Mouse (Mus musculus) neural tube, embryonic 11.5 days (tissue): ENCODE data around the gene Laptm5. TPM values are rescaled to one million over a fixed set of nuclear protein-coding genes. Genes with fewer than 3 reads are reported as not detected.
A peak's percentile ranks its signal among the peaks of the same experiment; 100 is the strongest.

ENCODE experiments used
- ATAC-seq: fragments of 200-750 bp; cut with Nextera tagmentation; 2 replicates; pipeline ENCODE4 v1.8.0; 2017; ENCODE audit warnings: moderate number of reproducible peaks, mild to moderate bottlenecking, moderate TSS enrichment, moderate library complexity; ENCODE audit not compliant: insufficient read depth, low FRiP score, low TSS enrichment
- DNase-seq: peaks from one replicate; pipeline ENCODE4 v3.0.0-alpha.2; 2015; ENCODE audit warnings: low spot score
- H3K27ac ChIP-seq: fragments of 300-500 bp; sonication (generic); 2 replicates; pipeline ENCODE4 v1.5.1; 2014; ENCODE audit warnings: low read depth, mild to moderate bottlenecking, low read length
- H3K27me3 ChIP-seq: fragments of 300-500 bp; sonication (generic); 2 replicates; pipeline ENCODE4 v1.6.1; 2014; ENCODE audit warnings: mild to moderate bottlenecking, low read length, mixed read lengths; ENCODE audit not compliant: control insufficient read depth, insufficient read depth
- H3K36me3 ChIP-seq: fragments of 300-500 bp; sonication (generic); 2 replicates; pipeline ENCODE4 v1.6.1; 2014; ENCODE audit warnings: mild to moderate bottlenecking, low read length, moderate library complexity, mixed read lengths; ENCODE audit not compliant: control insufficient read depth, insufficient read depth
- H3K4me1 ChIP-seq: fragments of 300-500 bp; sonication (generic); 2 replicates; pipeline ENCODE4 v1.6.1; 2014; ENCODE audit warnings: low read length, mixed read lengths; ENCODE audit not compliant: control insufficient read depth, insufficient read depth
- H3K4me2 ChIP-seq: fragments of 300-500 bp; sonication (generic); 2 replicates; pipeline ENCODE4 v1.6.1; 2014; ENCODE audit warnings: low read depth, mild to moderate bottlenecking, moderate library complexity
- H3K4me3 ChIP-seq: fragments of 300-500 bp; sonication (generic); 2 replicates; pipeline ENCODE4 v1.5.1; 2014; ENCODE audit warnings: low read depth, low read length
- H3K9ac ChIP-seq: fragments of 300-500 bp; sonication (generic); 2 replicates; pipeline ENCODE4 v1.6.1; 2014; ENCODE audit warnings: mild to moderate bottlenecking, low read length
- H3K9me3 ChIP-seq: fragments of 300-500 bp; sonication (generic); 2 replicates; pipeline ENCODE4 v1.6.1; 2016; ENCODE audit warnings: low read length; ENCODE audit not compliant: control insufficient read depth
- WGBS: fragments of 180-500 bp; shearing (Covaris S2); extraction: QIAGEN DNeasy Blood & Tissue Kit; methylation state at CpG from one replicate; pipeline ENCODE4 v1.1.7; 2014; 5-methylcytosine and 5-hydroxymethylcytosine counted together
- polyA plus RNA-seq: library from polyadenylated mRNA; unstranded; fragments of >200 nt; fragmentation: Nextera tagmentation; extraction: Ambion mirVana; gene quantifications from 2 replicates; pipeline ENCODE4 v1.2.1, GENCODE M21; 2014

Laptm5 gene
- polyA plus RNA-seq, 1 experiment from 2014 or later, result 24.8 TPM

GRCm38 (mm10) chr4:130949821-130950384, 37.0 kb downstream of the Laptm5 start:
- H3K4me1 ChIP-seq, result no peaks in the 10 kb centered on the region
- no peak overlapping the region for H3K4me2 ChIP-seq
- no peak overlapping the region for H3K4me3 ChIP-seq
- ATAC-seq, result no peak
- H3K9ac ChIP-seq, result no peak overlapping the region
- no peaks in the 10 kb centered on the region for H3K9me3 ChIP-seq
- H3K27ac ChIP-seq, result no peak overlapping the region
- no peaks in the 10 kb centered on the region for H3K36me3 ChIP-seq
- WGBS, result 80% methylated on average over 35 of the region's 35 CpGs
- no peaks in the 10 kb centered on the region for H3K27me3 ChIP-seq
- DNase-seq, result no peak

GRCm38 (mm10) chr4:130952531-130952930, 39.6 kb downstream of the Laptm5 start:
- no peak for ATAC-seq
- no peak overlapping the region for H3K27ac ChIP-seq
- no peaks in the 10 kb centered on the region for H3K27me3 ChIP-seq
- no peak for DNase-seq
- no peaks in the 10 kb centered on the region for H3K9me3 ChIP-seq
- no peaks in the 10 kb centered on the region for H3K36me3 ChIP-seq
- H3K4me3 ChIP-seq, result no peak overlapping the region
- no peaks in the 10 kb centered on the region for H3K4me1 ChIP-seq
- WGBS, result 43% methylated on average over 17 of the region's 17 CpGs
- H3K4me2 ChIP-seq, result no peak overlapping the region
- H3K9ac ChIP-seq, result no peak overlapping the region

- Histone ChIP-seq H3K9ac (no peak overlapping the region), H3K4me2 (no peak overlapping the region), H3K27me3 (no peaks in the 10 kb centered on the region), H3K4me3 (no peak overlapping the region), H3K27ac (no peak overlapping the region), H3K36me3 (no peaks in the 10 kb centered on the region), H3K4me1 (no peaks in the 10 kb centered on the region), H3K9me3 (no peaks in the 10 kb centered on the region)
- 72% methylated on average over 10 of the region's 10 CpGs for WGBS
- no peak for DNase-seq
- no peak for ATAC-seq
Measured at GRCm38 (mm10) chr4:130957156-130957555, 44.2 kb downstream of the Laptm5 start.

GRCm38 (mm10) chr4:130958812-130959211, 45.9 kb downstream of the Laptm5 start:
- DNase-seq (no peak), ATAC-seq (no peak)
- Histone ChIP-seq H3K36me3 (no peaks in the 10 kb centered on the region), H3K4me2 (no peak overlapping the region), H3K9me3 (no peaks in the 10 kb centered on the region), H3K4me1 (no peaks in the 10 kb centered on the region), H3K9ac (no peak overlapping the region), H3K27me3 (no peaks in the 10 kb centered on the region), H3K27ac (no peak overlapping the region), H3K4me3 (no peak overlapping the region)
- WGBS, result 78% methylated on average over 5 of the region's 5 CpGs

- no peak overlapping the region for H3K27ac ChIP-seq
- no peak overlapping the region for H3K4me3 ChIP-seq
- no peaks in the 10 kb centered on the region for H3K4me1 ChIP-seq
- H3K27me3 ChIP-seq, result no peaks in the 10 kb centered on the region
- H3K36me3 ChIP-seq, result no peaks in the 10 kb centered on the region
- DNase-seq (no peak), ATAC-seq (no peak)
- no peaks in the 10 kb centered on the region for H3K9me3 ChIP-seq
- H3K4me2 ChIP-seq, result no peak overlapping the region
- H3K9ac ChIP-seq, result no peak overlapping the region
- WGBS, result 68% methylated on average over 6 of the region's 6 CpGs
Measured at GRCm38 (mm10) chr4:130959678-130960077, 46.8 kb downstream of the Laptm5 start.

GRCm38 (mm10) chr4:130960118-130960734, 47.3 kb downstream of the Laptm5 start:
- Histone ChIP-seq H3K4me2 (no peak overlapping the region), H3K36me3 (no peaks in the 10 kb centered on the region), H3K9me3 (no peaks in the 10 kb centered on the region), H3K4me1 (no peaks in the 10 kb centered on the region), H3K27ac (no peak overlapping the region), H3K4me3 (no peak overlapping the region), H3K27me3 (no peaks in the 10 kb centered on the region), H3K9ac (no peak overlapping the region)
- WGBS, result 34% methylated on average over 9 of the region's 9 CpGs
- no peak for ATAC-seq
- DNase-seq, result peak; percentile 88

GRCm38 (mm10) chr4:130971278-130971677, 58.4 kb downstream of the Laptm5 start:
- Histone ChIP-seq H3K4me3 (no peak overlapping the region), H3K27ac (no peak overlapping the region), H3K9me3 (no peaks in the 10 kb centered on the region), H3K9ac (no peak overlapping the region), H3K4me2 (no peak overlapping the region), H3K27me3 (no peaks in the 10 kb centered on the region), H3K36me3 (no peaks in the 10 kb centered on the region), H3K4me1 (no peaks in the 10 kb centered on the region)
- ATAC-seq (no peak), DNase-seq (no peak)
- 93% methylated on average over 1 of the region's 1 CpGs for WGBS

- DNase-seq (no peak), ATAC-seq (no peak)
- Histone ChIP-seq H3K4me2 (no peak overlapping the region), H3K4me1 (no peaks in the 10 kb centered on the region), H3K36me3 (no peaks in the 10 kb centered on the region), H3K4me3 (no peak overlapping the region), H3K27me3 (no peaks in the 10 kb centered on the region), H3K9ac (no peak overlapping the region), H3K27ac (no peak overlapping the region), H3K9me3 (no peaks in the 10 kb centered on the region)
- 83% methylated on average over 5 of the region's 5 CpGs for WGBS
Measured at GRCm38 (mm10) chr4:130972421-130972829, 59.5 kb downstream of the Laptm5 start.
